Mouse (Mus musculus): Measurements from ENCODE around the gene Spata31d1a. TPM values are rescaled to one million over a fixed set of nuclear protein-coding genes. Genes with fewer than 3 reads are reported as not detected.

Spata31d1a gene
- polyA plus RNA-seq, 1 experiment from 2014 or later, result not detected

- 70% methylated on average over 12 of the region's 12 CpGs for WGBS
- no peak for ATAC-seq (ENCODE audit: insufficient read depth, low FRiP score)
Measured at GRCm38 (mm10) chr13:59676316-59677229, 33.6 kb downstream of the Spata31d1a start.

GRCm38 (mm10) chr13:59675151-59676011 lies 34.7 kb downstream of the Spata31d1a start, which contains the start of gene Golm1:
Gene Golm1, minus strand, starts transcription at chr13:59675811.
- under 1% methylated on average over 42 of the region's 61 CpGs for WGBS
- Histone ChIP-seq H3K27me3 (ENCODE audit: control insufficient read depth, insufficient read depth, low read length) (no peaks in the 10 kb centered on the region), H3K27ac (ENCODE audit: low read length) (peak within 1 kb of the TSS; percentile 78), H3K4me2 (ENCODE audit: low read depth, low read length) (peak within 1 kb of the TSS; percentile 56), H3K9me3 (replicated peaks; ENCODE audit: control insufficient read depth, low read length) (no peaks in the 10 kb centered on the region), H3K4me1 (ENCODE audit: control insufficient read depth, insufficient read depth, low read length) (peaks cover 11% of the 10 kb centered on the region), H3K36me3 (ENCODE audit: control insufficient read depth, insufficient read depth, low read length) (no peaks in the 10 kb centered on the region), H3K9ac (ENCODE audit: low read length) (peak within 1 kb of the TSS; percentile 80), H3K4me3 (replicated peaks; ENCODE audit: low read length) (peak within 1 kb of the TSS; percentile 68)
- ATAC-seq (ENCODE audit: insufficient read depth, low FRiP score), result peak; percentile 89

More at GRCm38 (mm10) chr13:59676316-59677229, 33.6 kb downstream of the Spata31d1a start:
- H3K4me1 ChIP-seq (ENCODE audit: control insufficient read depth, insufficient read depth, low read length), result peaks cover 11% of the 10 kb centered on the region
- no peak overlapping the region for H3K9ac ChIP-seq (ENCODE audit: low read length)
- H3K27ac ChIP-seq (ENCODE audit: low read length), result no peak overlapping the region
- no peak overlapping the region for H3K4me3 ChIP-seq (replicated peaks; ENCODE audit: low read length)
- no peaks in the 10 kb centered on the region for H3K36me3 ChIP-seq (ENCODE audit: control insufficient read depth, insufficient read depth, low read length)
- no peaks in the 10 kb centered on the region for H3K9me3 ChIP-seq (replicated peaks; ENCODE audit: control insufficient read depth, low read length)
- no peaks in the 10 kb centered on the region for H3K27me3 ChIP-seq (ENCODE audit: control insufficient read depth, insufficient read depth, low read length)
- H3K4me2 ChIP-seq (ENCODE audit: low read depth, low read length), result no peak overlapping the region

GRCm38 (mm10) chr13:59674761-59675150 lies 35.4 kb downstream of the Spata31d1a start:
- Histone ChIP-seq H3K9ac (ENCODE audit: low read length) (peak overlapping the region; percentile 80), H3K36me3 (ENCODE audit: control insufficient read depth, insufficient read depth, low read length) (no peaks in the 10 kb centered on the region), H3K27me3 (ENCODE audit: control insufficient read depth, insufficient read depth, low read length) (no peaks in the 10 kb centered on the region), H3K27ac (ENCODE audit: low read length) (peak overlapping the region; percentile 78), H3K4me2 (ENCODE audit: low read depth, low read length) (peak overlapping the region; percentile 56), H3K9me3 (replicated peaks; ENCODE audit: control insufficient read depth, low read length) (no peaks in the 10 kb centered on the region), H3K4me1 (ENCODE audit: control insufficient read depth, insufficient read depth, low read length) (peaks cover 12% of the 10 kb centered on the region), H3K4me3 (replicated peaks; ENCODE audit: low read length) (peak overlapping the region; percentile 68)
- WGBS, result 3% methylated on average over 13 of the region's 13 CpGs
- no peak for ATAC-seq (ENCODE audit: insufficient read depth, low FRiP score)

GRCm38 (mm10) chr13:59674215-59674614 lies 35.9 kb downstream of the Spata31d1a start:
- Histone ChIP-seq H3K9ac (ENCODE audit: low read length) (peak overlapping the region; percentile 63), H3K4me1 (ENCODE audit: control insufficient read depth, insufficient read depth, low read length) (peaks cover 17% of the 10 kb centered on the region), H3K36me3 (ENCODE audit: control insufficient read depth, insufficient read depth, low read length) (no peaks in the 10 kb centered on the region), H3K4me2 (ENCODE audit: low read depth, low read length) (peak overlapping the region; percentile 56), H3K9me3 (replicated peaks; ENCODE audit: control insufficient read depth, low read length) (no peaks in the 10 kb centered on the region), H3K27me3 (ENCODE audit: control insufficient read depth, insufficient read depth, low read length) (no peaks in the 10 kb centered on the region), H3K27ac (ENCODE audit: low read length) (peak overlapping the region; percentile 46; the same call in 1 of the 2 replicates), H3K4me3 (replicated peaks; ENCODE audit: low read length) (peak overlapping the region; percentile 68)
- ATAC-seq (ENCODE audit: insufficient read depth, low FRiP score), result no peak
- 17% methylated on average over 3 of the region's 3 CpGs for WGBS

GRCm38 (mm10) chr13:59673597-59673996 lies 36.5 kb downstream of the Spata31d1a start:
- Histone ChIP-seq H3K27ac (ENCODE audit: low read length) (peak overlapping the region; percentile 42; the same call in 1 of the 2 replicates), H3K9me3 (replicated peaks; ENCODE audit: control insufficient read depth, low read length) (no peaks in the 10 kb centered on the region), H3K36me3 (ENCODE audit: control insufficient read depth, insufficient read depth, low read length) (no peaks in the 10 kb centered on the region), H3K4me3 (replicated peaks; ENCODE audit: low read length) (peak overlapping the region; percentile 21), H3K4me2 (ENCODE audit: low read depth, low read length) (peak overlapping the region; percentile 56), H3K9ac (ENCODE audit: low read length) (peak overlapping the region; percentile 62), H3K27me3 (ENCODE audit: control insufficient read depth, insufficient read depth, low read length) (no peaks in the 10 kb centered on the region), H3K4me1 (ENCODE audit: control insufficient read depth, insufficient read depth, low read length) (peaks cover 21% of the 10 kb centered on the region)
- ATAC-seq (ENCODE audit: insufficient read depth, low FRiP score), result no peak
- WGBS, result 48% methylated on average over 7 of the region's 7 CpGs

- H3K27me3 ChIP-seq (ENCODE audit: control insufficient read depth, insufficient read depth, low read length), result no peaks in the 10 kb centered on the region
- H3K36me3 ChIP-seq (ENCODE audit: control insufficient read depth, insufficient read depth, low read length), result no peaks in the 10 kb centered on the region
- H3K9ac ChIP-seq (ENCODE audit: low read length), result no peak overlapping the region
- 67% methylated on average over 6 of the region's 6 CpGs for WGBS
- no peak overlapping the region for H3K4me3 ChIP-seq (replicated peaks; ENCODE audit: low read length)
- ATAC-seq (ENCODE audit: insufficient read depth, low FRiP score), result no peak
- H3K27ac ChIP-seq (ENCODE audit: low read length), result no peak overlapping the region
- peaks cover 26% of the 10 kb centered on the region for H3K4me1 ChIP-seq (ENCODE audit: control insufficient read depth, insufficient read depth, low read length)
- H3K4me2 ChIP-seq (ENCODE audit: low read depth, low read length), result no peak overlapping the region
- no peaks in the 10 kb centered on the region for H3K9me3 ChIP-seq (replicated peaks; ENCODE audit: control insufficient read depth, low read length)
Measured at GRCm38 (mm10) chr13:59672248-59672647, 37.9 kb downstream of the Spata31d1a start.

GRCm38 (mm10) chr13:59671521-59671920 lies 38.6 kb downstream of the Spata31d1a start:
- no peak for ATAC-seq (ENCODE audit: insufficient read depth, low FRiP score)
- no peak overlapping the region for H3K9ac ChIP-seq (ENCODE audit: low read length)
- H3K4me1 ChIP-seq (ENCODE audit: control insufficient read depth, insufficient read depth, low read length), result peaks cover 26% of the 10 kb centered on the region
- H3K9me3 ChIP-seq (replicated peaks; ENCODE audit: control insufficient read depth, low read length), result no peaks in the 10 kb centered on the region
- H3K27ac ChIP-seq (ENCODE audit: low read length), result no peak overlapping the region
- H3K4me3 ChIP-seq (replicated peaks; ENCODE audit: low read length), result no peak overlapping the region
- no peaks in the 10 kb centered on the region for H3K36me3 ChIP-seq (ENCODE audit: control insufficient read depth, insufficient read depth, low read length)
- H3K27me3 ChIP-seq (ENCODE audit: control insufficient read depth, insufficient read depth, low read length), result no peaks in the 10 kb centered on the region
- WGBS, result 68% methylated on average over 2 of the region's 2 CpGs
- H3K4me2 ChIP-seq (ENCODE audit: low read depth, low read length), result no peak overlapping the region

GRCm38 (mm10) chr13:59669946-59670345 lies 40.2 kb downstream of the Spata31d1a start:
- 85% methylated on average over 10 of the region's 10 CpGs for WGBS
- H3K27ac ChIP-seq (ENCODE audit: low read length), result peak overlapping the region; percentile 83; the same call in 1 of the 2 replicates
- no peaks in the 10 kb centered on the region for H3K27me3 ChIP-seq (ENCODE audit: control insufficient read depth, insufficient read depth, low read length)
- no peak for ATAC-seq (ENCODE audit: insufficient read depth, low FRiP score)
- H3K4me3 ChIP-seq (replicated peaks; ENCODE audit: low read length), result no peak overlapping the region
- no peaks in the 10 kb centered on the region for H3K36me3 ChIP-seq (ENCODE audit: control insufficient read depth, insufficient read depth, low read length)
- H3K9me3 ChIP-seq (replicated peaks; ENCODE audit: control insufficient read depth, low read length), result no peaks in the 10 kb centered on the region
- peaks cover 26% of the 10 kb centered on the region for H3K4me1 ChIP-seq (ENCODE audit: control insufficient read depth, insufficient read depth, low read length)
- no peak overlapping the region for H3K4me2 ChIP-seq (ENCODE audit: low read depth, low read length)
- no peak overlapping the region for H3K9ac ChIP-seq (ENCODE audit: low read length)
